Mouse (Mus musculus): ENCODE results near the gene 2300009A05Rik. TPM values are rescaled to one million over a fixed set of nuclear protein-coding genes. Genes with fewer than 3 reads are reported as not detected.

2300009A05Rik gene
- polyA plus RNA-seq, 1 experiment, result 19.1 TPM

GRCm38 (mm10) chr9:63359016-63359415 is 40.0 kb downstream of the 2300009A05Rik start:
- Histone ChIP-seq H3K4me1 (ENCODE audit: control insufficient read depth, insufficient read depth, low read length) (no peaks in the 10 kb centered on the region), H3K27ac (ENCODE audit: control insufficient read depth, insufficient read depth, low read depth, low read length, poor library complexity) (no peak overlapping the region), H3K4me3 (replicated peaks; ENCODE audit: control insufficient read depth, low read depth, low read length) (no peak overlapping the region)
- TF ChIP-seq POLR2A (IDR thresholded peaks at IDR 0.05; ENCODE audit: borderline replicate concordance, control insufficient read depth, low read depth, low read length) (no peak), CTCF (IDR thresholded peaks at IDR 0.05; ENCODE audit: control insufficient read depth, insufficient read depth, low read length) (no peak)
- 72% methylated on average over 5 of the region's 5 CpGs for WGBS

- no peak overlapping the region for H3K27ac ChIP-seq (ENCODE audit: control insufficient read depth, insufficient read depth, low read depth, low read length, poor library complexity)
- TF ChIP-seq CTCF (IDR thresholded peaks at IDR 0.05; ENCODE audit: control insufficient read depth, insufficient read depth, low read length) (no peak), POLR2A (IDR thresholded peaks at IDR 0.05; ENCODE audit: borderline replicate concordance, control insufficient read depth, low read depth, low read length) (no peak)
- WGBS, result 59% methylated on average over 4 of the region's 4 CpGs
- no peaks in the 10 kb centered on the region for H3K4me1 ChIP-seq (ENCODE audit: control insufficient read depth, insufficient read depth, low read length)
- no peak overlapping the region for H3K4me3 ChIP-seq (replicated peaks; ENCODE audit: control insufficient read depth, low read depth, low read length)
These were observed 42.3 kb downstream of the 2300009A05Rik start for GRCm38 (mm10) chr9:63356721-63357120.

DNA sequence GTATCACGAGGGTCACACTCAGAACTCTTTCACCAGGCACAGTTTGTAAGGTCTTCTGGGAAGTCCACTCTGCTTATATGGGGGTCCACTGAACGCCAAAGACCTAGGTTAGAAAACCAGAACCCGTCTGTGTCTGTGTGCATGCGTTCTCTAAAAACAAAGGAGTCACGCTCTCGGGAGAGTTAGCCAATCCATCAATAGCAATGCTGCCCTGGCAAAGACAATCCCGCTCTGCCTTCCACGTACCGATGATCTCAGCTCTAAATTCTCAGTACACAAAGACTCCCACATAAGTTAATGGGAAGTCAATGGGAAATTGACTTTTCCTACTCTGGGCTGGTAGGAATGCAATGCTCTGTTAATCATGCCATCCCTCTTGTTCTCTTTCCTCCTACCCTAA is 42.8 kb downstream of the 2300009A05Rik start:
- Histone ChIP-seq H3K4me3 (replicated peaks; ENCODE audit: control insufficient read depth, low read depth, low read length) (no peak overlapping the region), H3K27ac (ENCODE audit: control insufficient read depth, insufficient read depth, low read depth, low read length, poor library complexity) (no peak overlapping the region), H3K4me1 (ENCODE audit: control insufficient read depth, insufficient read depth, low read length) (no peaks in the 10 kb centered on the region)
- 86% methylated on average over 9 of the region's 9 CpGs for WGBS
- no peak for TF ChIP-seq CTCF (IDR thresholded peaks at IDR 0.05; ENCODE audit: control insufficient read depth, insufficient read depth, low read length)
- no peak for TF ChIP-seq POLR2A (IDR thresholded peaks at IDR 0.05; ENCODE audit: borderline replicate concordance, control insufficient read depth, low read depth, low read length)

DNA sequence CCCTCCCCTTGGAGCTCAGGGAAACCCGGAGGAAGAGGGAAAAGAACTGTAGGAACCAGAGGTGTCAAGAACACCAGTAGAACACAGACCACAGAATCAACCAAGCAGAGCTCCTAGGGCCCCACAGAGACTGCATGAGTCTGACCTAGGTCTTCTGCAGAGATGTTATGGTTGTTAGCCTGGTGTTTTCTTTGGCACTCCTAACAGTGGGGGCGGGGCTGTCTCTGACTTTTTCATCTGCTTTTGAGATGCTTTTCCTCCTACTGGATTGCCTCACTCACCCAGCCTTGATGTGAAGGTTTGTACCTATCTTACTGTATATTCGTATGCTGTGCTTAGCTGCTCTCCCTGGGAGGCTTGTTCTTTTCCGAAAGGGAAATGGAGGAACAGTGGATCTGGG is 44.9 kb downstream of the 2300009A05Rik start:
- TF ChIP-seq POLR2A (IDR thresholded peaks at IDR 0.05; ENCODE audit: borderline replicate concordance, control insufficient read depth, low read depth, low read length), result no peak
- no peak for TF ChIP-seq CTCF (IDR thresholded peaks at IDR 0.05; ENCODE audit: control insufficient read depth, insufficient read depth, low read length)

GRCm38 (mm10) chr9:63350030-63350429 is 49.0 kb downstream of the 2300009A05Rik start:
- Histone ChIP-seq H3K4me1 (ENCODE audit: control insufficient read depth, insufficient read depth, low read length) (no peaks in the 10 kb centered on the region), H3K4me3 (replicated peaks; ENCODE audit: control insufficient read depth, low read depth, low read length) (no peak overlapping the region), H3K27ac (ENCODE audit: control insufficient read depth, insufficient read depth, low read depth, low read length, poor library complexity) (no peak overlapping the region)
- WGBS, result 78% methylated on average over 8 of the region's 8 CpGs
- TF ChIP-seq POLR2A (IDR thresholded peaks at IDR 0.05; ENCODE audit: borderline replicate concordance, control insufficient read depth, low read depth, low read length) (no peak), CTCF (IDR thresholded peaks at IDR 0.05; ENCODE audit: control insufficient read depth, insufficient read depth, low read length) (no peak)

More for the DNA sequence above, 44.9 kb downstream of the 2300009A05Rik start:
- Histone ChIP-seq H3K4me1 (ENCODE audit: control insufficient read depth, insufficient read depth, low read length) (no peaks in the 10 kb centered on the region), H3K4me3 (replicated peaks; ENCODE audit: control insufficient read depth, low read depth, low read length) (no peak overlapping the region), H3K27ac (ENCODE audit: control insufficient read depth, insufficient read depth, low read depth, low read length, poor library complexity) (no peak overlapping the region)
- WGBS, result 88% methylated on average over 4 of the region's 4 CpGs

DNA sequence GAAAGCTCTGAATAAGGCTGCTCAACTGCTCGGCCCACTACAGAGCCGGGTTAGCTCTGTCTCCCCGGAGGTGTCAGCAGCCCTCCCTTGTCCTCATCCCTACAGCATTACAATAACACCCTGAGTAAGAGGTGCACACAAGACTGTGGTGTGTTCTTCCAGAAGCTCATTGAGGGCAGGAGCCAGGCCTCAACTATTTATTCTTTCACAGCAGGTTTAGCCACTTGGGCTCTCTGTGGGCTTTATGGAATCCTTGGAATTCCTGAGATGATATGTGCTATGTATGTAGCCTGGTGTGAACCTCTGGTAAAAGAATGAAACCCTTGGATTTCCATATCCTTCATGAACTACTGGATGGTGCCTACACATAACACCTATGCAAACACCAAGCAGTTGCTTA is 49.8 kb downstream of the 2300009A05Rik start:
- no peaks in the 10 kb centered on the region for H3K4me1 ChIP-seq (ENCODE audit: control insufficient read depth, insufficient read depth, low read length)
- WGBS, result 80% methylated on average over 3 of the region's 3 CpGs
- H3K27ac ChIP-seq (ENCODE audit: control insufficient read depth, insufficient read depth, low read depth, low read length, poor library complexity), result no peak overlapping the region
- TF ChIP-seq POLR2A (IDR thresholded peaks at IDR 0.05; ENCODE audit: borderline replicate concordance, control insufficient read depth, low read depth, low read length), result no peak
- no peak overlapping the region for H3K4me3 ChIP-seq (replicated peaks; ENCODE audit: control insufficient read depth, low read depth, low read length)

DNA sequence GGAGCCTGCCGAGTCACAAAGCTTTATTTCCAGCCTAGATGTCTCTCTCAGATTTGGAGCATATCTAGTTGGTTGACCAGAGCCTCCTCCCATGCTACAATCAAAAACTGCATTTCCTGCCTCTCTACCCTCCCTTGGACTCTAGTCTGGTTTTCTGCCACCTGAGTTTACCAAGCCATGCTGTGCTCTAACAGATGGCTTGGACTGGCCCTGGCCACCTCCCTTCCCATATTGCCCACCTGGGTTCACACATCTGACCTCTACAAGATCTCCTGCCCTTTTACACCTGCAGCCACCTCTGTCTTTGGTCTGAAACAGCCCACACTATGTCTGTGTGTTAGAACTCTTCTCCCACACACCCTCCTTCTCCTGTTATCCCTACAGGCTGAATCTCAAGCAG is 50.9 kb downstream of the 2300009A05Rik start:
- 74% methylated on average over 1 of the region's 1 CpGs for WGBS
- no peak for TF ChIP-seq POLR2A (IDR thresholded peaks at IDR 0.05; ENCODE audit: borderline replicate concordance, control insufficient read depth, low read depth, low read length)
- TF ChIP-seq CTCF (IDR thresholded peaks at IDR 0.05; ENCODE audit: control insufficient read depth, insufficient read depth, low read length), result no peak

DNA sequence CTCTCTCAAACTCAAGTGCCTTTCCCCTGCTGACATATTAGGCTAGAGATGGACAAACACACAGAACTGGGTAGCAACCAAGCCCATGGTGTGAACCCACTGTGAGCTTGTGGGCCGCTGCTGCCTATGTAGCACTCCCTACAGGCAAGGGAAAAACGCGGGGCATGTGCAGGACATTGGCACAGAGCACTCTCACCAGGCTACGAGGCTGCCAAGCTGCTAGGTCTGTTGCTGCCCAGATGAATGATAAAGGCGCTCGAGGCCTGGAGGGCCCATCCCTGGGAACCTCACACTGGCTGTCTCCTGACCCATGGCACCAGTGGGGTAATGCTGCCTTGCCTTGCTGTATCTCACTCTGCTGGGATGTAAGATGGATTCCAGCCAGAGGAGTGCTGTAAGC is 53.0 kb downstream of the 2300009A05Rik start:
- TF ChIP-seq POLR2A (IDR thresholded peaks at IDR 0.05; ENCODE audit: borderline replicate concordance, control insufficient read depth, low read depth, low read length) (no peak), CTCF (IDR thresholded peaks at IDR 0.05; ENCODE audit: control insufficient read depth, insufficient read depth, low read length) (no peak)
- H3K4me1 ChIP-seq (ENCODE audit: control insufficient read depth, insufficient read depth, low read length), result no peaks in the 10 kb centered on the region
- H3K4me3 ChIP-seq (replicated peaks; ENCODE audit: control insufficient read depth, low read depth, low read length), result no peak overlapping the region
- WGBS, result 80% methylated on average over 6 of the region's 6 CpGs
- H3K27ac ChIP-seq (ENCODE audit: control insufficient read depth, insufficient read depth, low read depth, low read length, poor library complexity), result no peak overlapping the region

More for the DNA sequence above, 50.9 kb downstream of the 2300009A05Rik start:
- Histone ChIP-seq H3K4me1 (ENCODE audit: control insufficient read depth, insufficient read depth, low read length) (no peaks in the 10 kb centered on the region), H3K27ac (ENCODE audit: control insufficient read depth, insufficient read depth, low read depth, low read length, poor library complexity) (no peak overlapping the region), H3K4me3 (replicated peaks; ENCODE audit: control insufficient read depth, low read depth, low read length) (no peak overlapping the region)

Other genes with a start within 250 kb of the 2300009A05Rik start
- 4.5 and 13.9 TPM in 2 replicates for gene Map2k5, start 21.3 kb downstream of the 2300009A05Rik start, polyA plus RNA-seq (2011; ENCODE audit: insufficient read depth, insufficient read length, low replicate concordance, missing spikeins)
- gene Iqch, start 203.2 kb upstream of the 2300009A05Rik start, polyA plus RNA-seq (2011; ENCODE audit: insufficient read depth, insufficient read length, low replicate concordance, missing spikeins), result not detected in 2 replicates
- 10.2 and 13.9 TPM in 2 replicates for gene Aagab, start 203.4 kb upstream of the 2300009A05Rik start, polyA plus RNA-seq (2011; ENCODE audit: insufficient read depth, insufficient read length, low replicate concordance, missing spikeins)

All from bone marrow, adult 2 months (tissue).